Mouse (Mus musculus) hindbrain, embryonic 14.5 days (tissue): ENCODE data around the gene Tbl1x. TPM values are rescaled to one million over a fixed set of nuclear protein-coding genes. Genes with fewer than 3 reads are reported as not detected.

ENCODE experiments used
- ATAC-seq: fragments of 200-750 bp; cut with Nextera tagmentation; 2 replicates; pipeline ENCODE4 v1.8.0; 2017; ENCODE audit warnings: moderate number of reproducible peaks, mild to moderate bottlenecking, moderate TSS enrichment, moderate library complexity; ENCODE audit not compliant: low FRiP score
- DNase-seq: peaks from one replicate; pipeline ENCODE4 v3.0.0-alpha.2; 2015; ENCODE audit warnings: low spot score
- H3K27ac ChIP-seq: fragments of 300-500 bp; sonication (generic); 2 replicates; pipeline ENCODE4 v1.5.1; 2014; ENCODE audit warnings: mild to moderate bottlenecking, moderate library complexity
- H3K27me3 ChIP-seq: fragments of 300-500 bp; sonication (generic); 2 replicates; pipeline ENCODE4 v1.6.1; 2014; ENCODE audit warnings: mild to moderate bottlenecking, low read length, mixed read lengths; ENCODE audit not compliant: control insufficient read depth, insufficient read depth
- H3K36me3 ChIP-seq: fragments of 300-500 bp; sonication (generic); replicated peaks from 2 replicates; pipeline ENCODE4 v1.6.1; 2014; ENCODE audit not compliant: control insufficient read depth, insufficient read depth
- H3K4me1 ChIP-seq: fragments of 300-500 bp; sonication (generic); replicated peaks from 2 replicates; pipeline ENCODE4 v1.6.1; 2014; ENCODE audit warnings: antibody characterized with exemption, low read length, mixed read lengths; ENCODE audit not compliant: control insufficient read depth, insufficient read depth
- H3K4me2 ChIP-seq: fragments of 300-500 bp; sonication (generic); replicated peaks from 2 replicates; pipeline ENCODE4 v1.6.1; 2014; ENCODE audit warnings: mild to moderate bottlenecking, moderate library complexity
- H3K4me3 ChIP-seq: fragments of 300-500 bp; sonication (generic); replicated peaks from 2 replicates; pipeline ENCODE4 v1.5.1; 2014; ENCODE audit warnings: mild to moderate bottlenecking, low read length
- H3K9ac ChIP-seq: fragments of 300-500 bp; sonication (generic); 2 replicates; pipeline ENCODE4 v1.6.1; 2014
- H3K9me3 ChIP-seq: fragments of 300-500 bp; sonication (generic); 2 replicates; pipeline ENCODE4 v1.6.1; 2016; ENCODE audit warnings: low read length; ENCODE audit not compliant: control insufficient read depth
- WGBS: fragments of 180-500 bp; shearing (Covaris S2); extraction: QIAGEN DNeasy Blood & Tissue Kit; methylation state at CpG from one replicate; pipeline ENCODE4 v1.1.7; 2014; 5-methylcytosine and 5-hydroxymethylcytosine counted together
- polyA plus RNA-seq: library from polyadenylated mRNA; unstranded; fragments of >200 nt; fragmentation: Nextera tagmentation; extraction: Ambion mirVana; gene quantifications from 2 replicates; pipeline ENCODE4 v1.2.1, GENCODE M21; 2014

Gene Tbl1x
- 46.0 and 51.0 TPM in 2 replicates for polyA plus RNA-seq

GRCm38 (mm10) chrX:77510371-77511300 lies at the start of gene Tbl1x:
TSS of gene Tbl1x (plus strand) at chrX:77511013.
- WGBS, result 20% methylated on average over 26 of the region's 76 CpGs
- H3K4me2 ChIP-seq, result peak within 1 kb of the TSS; percentile 62
- H3K27ac ChIP-seq, result peak within 1 kb of the TSS; percentile 96
- H3K4me3 ChIP-seq, result peak within 1 kb of the TSS; percentile 73
- no peaks in the 10 kb centered on the region for H3K9me3 ChIP-seq
- peak within 1 kb of the TSS; percentile 84 for H3K9ac ChIP-seq
- H3K4me1 ChIP-seq, result peaks cover 16% of the 10 kb centered on the region; the same call in 1 of the 2 replicates
- H3K27me3 ChIP-seq, result no peaks in the 10 kb centered on the region
- DNase-seq, result peak; percentile 71
- ATAC-seq, result peak; percentile 80
- H3K36me3 ChIP-seq, result no peaks in the 10 kb centered on the region

DNA sequence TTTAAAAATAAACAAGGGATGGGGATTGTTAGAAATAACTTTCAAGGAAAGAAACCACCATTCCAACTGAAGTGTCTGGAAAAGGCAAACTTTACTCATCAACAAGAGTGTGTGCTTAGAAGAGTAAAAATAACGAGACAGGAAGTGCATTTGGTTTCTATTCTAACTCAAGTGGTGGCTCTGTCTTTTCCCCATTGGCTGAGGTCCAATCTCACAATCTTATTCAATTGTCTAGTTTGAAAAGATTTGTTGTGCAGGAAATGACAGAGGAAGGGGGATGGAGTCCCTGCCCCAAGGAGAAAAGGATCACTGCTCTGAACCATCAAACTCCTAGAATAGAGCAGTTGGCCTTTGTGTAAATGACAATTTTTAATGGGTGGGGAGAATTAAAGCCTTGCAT lies 41.6 kb upstream of the Tbl1x start:
- H3K4me2 ChIP-seq, result no peak overlapping the region
- H3K9ac ChIP-seq, result no peak overlapping the region
- H3K4me1 ChIP-seq, result no peaks in the 10 kb centered on the region
- no peak overlapping the region for H3K27ac ChIP-seq
- 67% methylated on average over 1 of the region's 1 CpGs for WGBS
- no peak overlapping the region for H3K4me3 ChIP-seq
- no peaks in the 10 kb centered on the region for H3K27me3 ChIP-seq
- no peaks in the 10 kb centered on the region for H3K9me3 ChIP-seq
- no peaks in the 10 kb centered on the region for H3K36me3 ChIP-seq
- DNase-seq, result no peak
- ATAC-seq, result no peak

DNA sequence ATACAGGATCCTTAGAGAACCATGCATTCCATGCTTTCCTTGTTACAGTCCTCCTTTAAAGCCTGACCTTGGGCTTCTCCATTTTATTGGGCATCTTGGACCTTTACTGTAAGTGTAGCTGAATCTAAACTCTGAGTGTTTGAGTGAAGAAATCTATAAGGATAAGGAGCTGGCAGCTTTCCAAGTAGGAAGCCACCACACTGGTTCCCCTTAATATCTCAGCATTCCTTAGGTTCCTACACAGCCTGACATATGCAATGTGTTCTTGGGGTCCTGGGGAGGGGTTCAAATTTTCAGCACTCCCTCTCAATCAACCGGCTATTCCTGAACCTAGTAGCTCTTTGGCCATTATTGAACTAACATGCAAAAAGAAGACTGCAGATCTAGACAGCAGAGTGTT lies 38.0 kb upstream of the Tbl1x start:
- Histone ChIP-seq H3K9me3 (no peaks in the 10 kb centered on the region), H3K4me3 (no peak overlapping the region), H3K4me1 (no peaks in the 10 kb centered on the region), H3K27me3 (no peaks in the 10 kb centered on the region), H3K27ac (no peak overlapping the region), H3K36me3 (no peaks in the 10 kb centered on the region), H3K9ac (no peak overlapping the region), H3K4me2 (no peak overlapping the region)
- DNase-seq (no peak), ATAC-seq (no peak)
- 85% methylated on average over 1 of the region's 1 CpGs for WGBS

DNA sequence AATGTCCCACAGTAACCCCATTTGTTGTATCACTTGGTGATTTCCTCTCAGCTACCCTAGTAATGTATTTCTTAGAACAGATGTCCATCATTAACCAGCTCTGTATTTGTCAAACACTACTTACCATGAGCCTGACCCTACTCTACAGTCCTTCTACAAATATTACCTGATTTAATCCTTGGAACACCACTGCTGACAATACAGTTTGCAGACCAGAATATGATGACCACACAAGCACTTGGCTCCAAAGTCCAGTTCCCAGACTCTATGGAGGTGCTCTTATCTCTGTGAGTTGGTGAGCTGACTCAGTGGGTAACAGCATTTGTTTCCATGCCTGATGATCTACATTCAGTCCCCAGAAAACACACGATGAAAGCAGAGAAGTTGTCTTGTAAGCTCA lies 37.3 kb upstream of the Tbl1x start:
- no peaks in the 10 kb centered on the region for H3K27me3 ChIP-seq
- WGBS, result 67% methylated on average over 1 of the region's 1 CpGs
- no peak for DNase-seq
- H3K4me2 ChIP-seq, result no peak overlapping the region
- no peak overlapping the region for H3K4me3 ChIP-seq
- H3K9me3 ChIP-seq, result no peaks in the 10 kb centered on the region
- H3K27ac ChIP-seq, result no peak overlapping the region
- no peaks in the 10 kb centered on the region for H3K4me1 ChIP-seq
- no peak overlapping the region for H3K9ac ChIP-seq
- ATAC-seq, result no peak
- H3K36me3 ChIP-seq, result no peaks in the 10 kb centered on the region

DNA sequence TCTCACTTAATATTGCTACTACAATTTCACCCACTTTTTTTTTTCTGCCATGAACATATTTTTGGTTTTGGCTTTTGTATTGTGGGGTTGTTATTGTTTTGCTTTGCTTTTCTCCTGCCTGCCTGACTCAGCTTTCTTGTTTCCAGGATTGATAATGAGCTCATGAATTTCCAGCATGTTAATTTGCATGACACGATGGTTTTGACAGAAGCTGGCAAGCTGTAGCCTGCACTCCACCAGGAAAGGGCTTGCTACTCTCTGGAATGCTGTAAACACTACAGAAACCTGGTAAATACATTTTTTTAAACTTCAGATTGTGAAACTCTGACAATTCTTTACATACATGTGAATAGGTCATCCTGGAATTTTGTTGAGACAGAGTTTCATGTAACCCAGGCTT lies 36.3 kb upstream of the Tbl1x start:
- Histone ChIP-seq H3K36me3 (no peaks in the 10 kb centered on the region), H3K9ac (no peak overlapping the region), H3K4me2 (no peak overlapping the region), H3K27ac (no peak overlapping the region), H3K9me3 (no peaks in the 10 kb centered on the region), H3K27me3 (no peaks in the 10 kb centered on the region), H3K4me3 (no peak overlapping the region), H3K4me1 (no peaks in the 10 kb centered on the region)
- ATAC-seq, result no peak
- peak; percentile 26 for DNase-seq
- 6% methylated on average over 1 of the region's 1 CpGs for WGBS

DNA sequence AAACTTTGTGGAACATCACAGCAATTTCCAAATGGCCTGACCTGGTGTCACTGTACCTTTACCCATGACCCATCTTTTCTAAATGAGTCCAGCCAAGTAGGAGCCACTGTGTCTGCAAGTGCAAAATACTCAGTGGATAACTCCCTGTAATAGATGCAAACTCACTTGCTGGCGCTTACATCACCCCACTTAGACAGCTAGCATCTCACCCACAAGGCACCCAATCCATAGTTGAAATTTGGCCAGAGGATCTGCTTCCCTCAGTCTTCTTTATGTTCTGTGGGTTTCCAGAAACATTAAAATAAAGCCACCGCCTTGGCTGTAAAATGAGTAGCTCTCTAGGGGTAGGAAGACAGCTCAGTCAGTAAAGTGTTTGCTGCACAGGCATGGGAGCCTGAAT lies 33.3 kb upstream of the Tbl1x start:
- ATAC-seq, result no peak
- H3K9ac ChIP-seq, result no peak overlapping the region

GRCm38 (mm10) chrX:77487922-77488799 lies 22.7 kb upstream of the Tbl1x start:
- no peaks in the 10 kb centered on the region for H3K4me1 ChIP-seq
- no peaks in the 10 kb centered on the region for H3K36me3 ChIP-seq
- DNase-seq (no peak), ATAC-seq (peak; percentile 69)
- no peaks in the 10 kb centered on the region for H3K9me3 ChIP-seq
- H3K4me3 ChIP-seq, result no peak overlapping the region
- H3K27me3 ChIP-seq, result no peaks in the 10 kb centered on the region
- H3K9ac ChIP-seq, result no peak overlapping the region
- H3K4me2 ChIP-seq, result no peak overlapping the region
- H3K27ac ChIP-seq, result peak overlapping the region; percentile 47
- 48% methylated on average over 7 of the region's 7 CpGs for WGBS

More for the DNA sequence above, 33.3 kb upstream of the Tbl1x start:
- no peak overlapping the region for H3K4me2 ChIP-seq
- WGBS, result 84% methylated on average over 2 of the region's 2 CpGs
- no peaks in the 10 kb centered on the region for H3K9me3 ChIP-seq
- no peak for DNase-seq
- no peak overlapping the region for H3K27ac ChIP-seq
- no peak overlapping the region for H3K4me3 ChIP-seq
- H3K27me3 ChIP-seq, result no peaks in the 10 kb centered on the region
- H3K36me3 ChIP-seq, result no peaks in the 10 kb centered on the region
- no peaks in the 10 kb centered on the region for H3K4me1 ChIP-seq

DNA sequence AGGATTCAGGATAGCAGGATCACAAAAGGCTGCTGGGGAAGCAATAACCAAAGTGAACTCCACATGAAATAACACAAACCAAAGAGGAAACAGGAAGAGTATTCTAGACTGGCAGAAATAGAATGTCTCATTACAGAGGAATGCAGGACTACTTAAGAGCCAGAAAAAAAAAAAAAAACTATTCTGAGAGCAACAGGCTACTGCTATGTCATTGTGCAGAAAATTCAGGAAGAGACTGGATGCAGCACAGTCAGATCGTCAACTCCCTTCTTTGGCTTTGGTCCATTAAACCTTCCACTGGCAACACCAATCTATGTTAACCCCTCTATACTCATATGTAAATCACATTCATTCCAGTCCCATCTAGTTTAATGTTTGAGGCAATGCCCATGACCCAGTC lies 20.7 kb upstream of the Tbl1x start:
- Histone ChIP-seq H3K36me3 (no peaks in the 10 kb centered on the region), H3K4me1 (no peaks in the 10 kb centered on the region), H3K27ac (no peak overlapping the region), H3K9me3 (no peaks in the 10 kb centered on the region), H3K27me3 (no peaks in the 10 kb centered on the region), H3K9ac (no peak overlapping the region), H3K4me3 (no peak overlapping the region), H3K4me2 (no peak overlapping the region)
- ATAC-seq (no peak), DNase-seq (no peak)
- 44% methylated on average over 1 of the region's 1 CpGs for WGBS

DNA sequence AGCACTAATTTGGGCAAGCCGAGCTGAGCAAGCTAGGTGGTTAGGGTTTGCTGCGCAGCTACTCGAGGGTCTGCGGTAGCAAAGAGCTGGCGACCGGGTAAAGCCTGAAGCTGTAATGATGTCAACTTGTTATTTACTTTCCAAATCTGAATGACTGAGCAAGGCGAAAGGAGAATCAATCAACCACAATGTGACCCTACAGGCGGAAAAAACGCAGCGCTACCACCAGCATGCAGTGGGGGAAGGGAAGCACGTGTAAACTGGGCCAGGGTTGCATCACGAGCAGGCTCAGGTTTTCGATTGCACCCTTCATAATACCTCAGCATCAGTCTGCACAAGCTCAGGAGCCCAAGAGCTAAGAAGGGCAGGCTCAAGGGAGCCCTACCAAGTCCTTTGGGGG lies 1.7 kb upstream of the Tbl1x start:
- 13% methylated on average over 13 of the region's 13 CpGs for WGBS
- Histone ChIP-seq H3K9me3 (no peaks in the 10 kb centered on the region), H3K36me3 (no peaks in the 10 kb centered on the region), H3K9ac (peak overlapping the region; percentile 84), H3K4me3 (peak overlapping the region; percentile 73), H3K4me2 (peak overlapping the region; percentile 62), H3K27me3 (no peaks in the 10 kb centered on the region), H3K27ac (peak overlapping the region; percentile 96), H3K4me1 (peaks cover 16% of the 10 kb centered on the region; the same call in 1 of the 2 replicates)
- DNase-seq (peak; percentile 90), ATAC-seq (peak; percentile 84)
